Mouse (Mus musculus): ENCODE measurements at regions not wholly inside any gene's neighbourhood (a gene's known extent, or its start where the extent isn't known, plus 50 kb on each side); places are given as distances from the start of the nearest gene placed in this dataset.

GRCm38 (mm10) chr3:9960696-9961095, 127.2 kb upstream of the Gm9833 start:
- no peak for ATAC-seq

More at GRCm38 (mm10) chr3:9960696-9961095, 127.2 kb upstream of the Gm9833 start:
- Histone ChIP-seq H3K4me3 (replicated peaks) (no peak overlapping the region), H3K36me3 (no peaks in the 10 kb centered on the region), H3K9ac (replicated peaks) (no peak overlapping the region), H3K27me3 (no peaks in the 10 kb centered on the region), H3K4me2 (replicated peaks) (no peak overlapping the region), H3K9me3 (no peaks in the 10 kb centered on the region), H3K4me1 (replicated peaks) (no peaks in the 10 kb centered on the region), H3K27ac (no peak overlapping the region)
- WGBS = 56% methylated on average over 7 of the region's 7 CpGs

Data from midbrain, embryonic 13.5 days (tissue).